Mouse (Mus musculus) hindbrain, embryonic 13.5 days (tissue): ENCODE data around the gene Sertm1. TPM values are rescaled to one million over a fixed set of nuclear protein-coding genes. Genes with fewer than 3 reads are reported as not detected.

Experiments used
- ATAC-seq: fragments of 200-750 bp; cut with Nextera tagmentation; 2 replicates; pipeline ENCODE4 v1.8.0; 2017; ENCODE audit warnings: moderate TSS enrichment; ENCODE audit not compliant: low FRiP score
- H3K27ac ChIP-seq: fragments of 300-500 bp; sonication (generic); 2 replicates; pipeline ENCODE4 v1.5.1; 2015; ENCODE audit warnings: inconsistent platforms, mild to moderate bottlenecking, moderate library complexity
- H3K27me3 ChIP-seq: fragments of 300-500 bp; sonication (generic); 2 replicates; pipeline ENCODE4 v1.6.1; 2015; ENCODE audit warnings: mild to moderate bottlenecking, inconsistent platforms
- H3K36me3 ChIP-seq: fragments of 300-500 bp; sonication (generic); 2 replicates; pipeline ENCODE4 v1.6.1; 2015; ENCODE audit warnings: mild to moderate bottlenecking, inconsistent platforms
- H3K4me1 ChIP-seq: fragments of 300-500 bp; sonication (generic); replicated peaks from 2 replicates; pipeline ENCODE4 v1.6.1; 2015; ENCODE audit warnings: inconsistent platforms
- H3K4me2 ChIP-seq: fragments of 300-500 bp; sonication (generic); 2 replicates; pipeline ENCODE4 v1.6.1; 2015; ENCODE audit warnings: inconsistent platforms, mild to moderate bottlenecking, moderate library complexity
- H3K4me3 ChIP-seq: fragments of 300-500 bp; sonication (generic); 2 replicates; pipeline ENCODE4 v1.5.1; 2015; ENCODE audit warnings: mild to moderate bottlenecking, inconsistent platforms
- H3K9ac ChIP-seq: fragments of 300-500 bp; sonication (generic); 2 replicates; pipeline ENCODE4 v1.6.1; 2015; ENCODE audit warnings: mild to moderate bottlenecking, inconsistent platforms
- H3K9me3 ChIP-seq: fragments of 300-500 bp; sonication (generic); 2 replicates; pipeline ENCODE4 v1.6.1; 2016; ENCODE audit warnings: inconsistent platforms
- WGBS: fragments of 180-500 bp; shearing (Covaris S2); methylation state at CpG from one replicate; pipeline ENCODE4 v1.1.7; 2015; 5-methylcytosine and 5-hydroxymethylcytosine counted together
- polyA plus RNA-seq: library from polyadenylated mRNA; unstranded; fragments of >200 nt; fragmentation: Nextera tagmentation; extraction: Ambion mirVana; gene quantifications from 2 replicates; pipeline ENCODE4 v1.2.1, GENCODE M21; 2015

The Sertm1 gene
- polyA plus RNA-seq, result 0.80 and 1.4 TPM in 2 replicates

DNA sequence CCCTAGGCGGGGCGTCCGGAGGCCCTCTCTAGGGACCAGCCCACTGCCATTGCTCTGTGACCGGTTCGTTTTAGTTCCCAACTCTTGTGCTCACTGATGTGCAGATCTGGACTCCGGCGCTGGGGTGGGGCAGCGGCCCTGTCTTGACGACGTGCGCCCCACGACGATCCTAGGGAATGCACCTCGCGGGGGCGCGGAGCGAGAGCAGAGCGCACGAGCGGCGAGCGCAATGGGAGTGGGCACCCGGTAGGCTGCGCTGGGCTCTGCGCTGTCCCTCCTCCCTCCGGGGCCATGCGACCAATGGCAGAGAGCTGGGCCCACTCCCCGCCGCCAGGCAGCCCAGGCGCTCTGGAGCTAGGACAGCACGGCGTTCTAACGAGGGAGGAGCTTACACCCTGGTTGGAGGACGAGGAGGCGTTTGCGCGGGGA, at the start of gene Sertm1:
TSS of gene Sertm1 (minus strand) at position 245 of the 429 bp plus-strand sequence.
- Histone ChIP-seq H3K27me3 (peaks cover 42% of the 10 kb centered on the region), H3K4me2 (peak within 1 kb of the TSS; percentile 93), H3K9me3 (no peaks in the 10 kb centered on the region), H3K27ac (peak within 1 kb of the TSS; percentile 8; the same call in 1 of the 2 replicates), H3K36me3 (no peaks in the 10 kb centered on the region), H3K9ac (peak within 1 kb of the TSS; percentile 76), H3K4me3 (peak within 1 kb of the TSS; percentile 58), H3K4me1 (peaks cover 20% of the 10 kb centered on the region)
- under 1% methylated on average over 38 of the region's 38 CpGs for WGBS
- ATAC-seq, result peak; percentile 98

DNA sequence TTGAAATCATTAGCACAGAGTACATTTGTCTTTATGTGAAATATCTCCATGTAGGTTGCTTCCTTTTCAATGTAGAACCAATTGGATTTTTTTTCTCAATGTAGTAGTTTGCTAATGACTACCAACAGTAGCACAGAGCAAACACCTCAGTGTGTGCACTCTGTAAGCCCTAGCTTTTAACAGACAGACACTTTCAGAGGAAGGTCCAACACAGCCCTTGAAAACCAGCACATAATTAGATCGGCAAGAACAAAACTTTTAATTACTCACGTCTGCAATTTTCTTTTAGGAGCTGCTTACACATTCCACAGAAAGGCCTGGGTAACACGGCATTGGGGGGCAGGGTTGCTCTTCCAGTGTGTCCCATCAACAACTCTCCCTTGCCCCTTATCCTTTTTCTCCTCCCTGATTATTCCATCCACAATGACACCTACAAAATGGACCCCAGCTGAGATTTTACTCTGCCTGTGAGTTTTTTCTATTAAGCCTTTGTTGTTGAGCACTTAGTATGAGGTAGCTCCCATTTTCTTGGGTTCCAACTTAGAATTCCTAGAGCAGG, 49.3 kb upstream of the Sertm1 start:
- WGBS, result 26% methylated on average over 3 of the region's 3 CpGs
- Histone ChIP-seq H3K9me3 (no peaks in the 10 kb centered on the region), H3K27me3 (no peaks in the 10 kb centered on the region), H3K4me3 (no peak overlapping the region), H3K4me2 (no peak overlapping the region), H3K36me3 (no peaks in the 10 kb centered on the region), H3K27ac (peak overlapping the region; percentile 66; the same call in 1 of the 2 replicates), H3K9ac (no peak overlapping the region), H3K4me1 (peaks cover 16% of the 10 kb centered on the region)
- ATAC-seq, result no peak

DNA sequence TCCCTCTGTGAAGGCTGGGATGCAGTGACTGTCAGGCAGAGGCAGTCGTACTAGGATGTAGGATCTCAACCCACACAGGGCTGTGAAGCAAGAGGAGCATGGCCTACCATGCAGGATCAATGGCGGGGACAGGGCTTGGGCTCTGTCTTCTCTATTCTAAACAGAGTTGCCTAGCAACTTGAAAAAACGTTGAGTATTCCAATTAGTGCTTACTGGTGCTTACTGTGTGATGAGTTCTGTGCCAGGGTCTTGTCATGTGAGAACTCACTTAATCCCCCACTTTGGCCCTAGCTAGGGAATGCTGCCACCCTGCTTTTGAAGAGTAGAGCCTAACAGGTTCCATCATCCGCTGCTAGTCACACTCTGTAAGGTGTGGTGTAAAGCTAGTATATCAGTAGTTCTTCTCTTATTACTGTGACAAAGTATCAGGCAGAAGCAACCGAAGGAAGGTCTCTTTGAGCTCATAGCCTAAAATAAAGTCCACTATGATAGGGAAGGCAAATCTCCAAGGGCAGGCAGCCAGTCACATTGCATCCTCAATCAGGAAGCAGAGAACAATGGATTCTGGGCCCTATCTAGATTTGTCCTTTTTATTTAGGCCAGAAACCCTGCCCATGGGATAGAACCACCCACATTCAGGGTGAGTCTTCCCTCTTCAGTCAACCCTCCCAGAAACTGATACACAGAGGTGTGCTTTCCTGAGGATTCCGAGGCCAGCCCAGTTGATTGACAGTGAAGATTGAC, 27.6 kb upstream of the Sertm1 start:
- Histone ChIP-seq H3K9ac (no peak overlapping the region), H3K9me3 (no peaks in the 10 kb centered on the region), H3K36me3 (no peaks in the 10 kb centered on the region), H3K4me3 (no peak overlapping the region), H3K27ac (no peak overlapping the region), H3K4me2 (no peak overlapping the region), H3K27me3 (no peaks in the 10 kb centered on the region), H3K4me1 (no peaks in the 10 kb centered on the region)
- ATAC-seq, result no peak
- WGBS, result 64% methylated on average over 6 of the region's 6 CpGs

DNA sequence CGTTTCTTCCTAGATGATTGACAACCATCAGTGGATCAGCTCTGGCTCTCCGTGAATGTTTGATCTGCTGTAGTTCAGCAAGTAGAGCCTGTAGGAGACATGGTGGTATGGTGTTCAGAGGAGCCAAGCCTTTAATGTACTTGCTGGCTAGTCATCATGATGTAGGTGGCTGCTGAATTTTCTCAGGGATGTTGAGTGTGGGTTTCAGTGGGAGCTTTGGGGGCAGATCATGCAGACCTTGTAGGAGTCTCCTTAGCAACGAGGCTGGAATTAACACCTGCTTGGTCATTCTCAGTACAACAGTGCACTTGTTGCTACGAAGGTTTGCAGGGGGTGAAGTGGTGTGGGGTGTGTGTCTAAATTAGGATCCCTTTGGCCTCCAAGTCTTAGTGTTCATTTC, 18.8 kb upstream of the Sertm1 start:
- Histone ChIP-seq H3K9ac (no peak overlapping the region), H3K4me3 (no peak overlapping the region), H3K36me3 (no peaks in the 10 kb centered on the region), H3K4me2 (no peak overlapping the region), H3K27ac (no peak overlapping the region), H3K27me3 (no peaks in the 10 kb centered on the region), H3K4me1 (no peaks in the 10 kb centered on the region), H3K9me3 (no peaks in the 10 kb centered on the region)
- no peak for ATAC-seq
- WGBS, result 81% methylated on average over 4 of the region's 4 CpGs

DNA sequence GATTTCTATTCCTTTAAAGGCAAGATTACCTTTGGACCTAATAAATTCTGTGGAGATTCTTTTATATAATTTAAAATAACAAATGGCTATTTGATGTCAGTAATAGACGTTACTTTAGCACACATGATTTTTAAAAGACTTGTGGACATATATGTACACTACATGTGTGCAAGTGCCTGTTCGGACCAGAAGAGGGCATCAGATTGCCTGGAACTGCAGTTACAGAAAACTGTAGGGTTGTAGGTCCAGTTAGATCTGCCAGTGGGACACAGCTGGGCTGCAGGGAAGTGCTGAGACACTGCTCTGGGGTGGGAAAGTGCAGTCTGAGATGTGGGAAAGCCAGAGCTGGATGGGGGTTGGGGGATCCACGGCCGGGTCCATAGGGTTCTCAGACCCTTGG, 16.9 kb upstream of the Sertm1 start:
- H3K27me3 ChIP-seq, result no peaks in the 10 kb centered on the region
- H3K36me3 ChIP-seq, result no peaks in the 10 kb centered on the region

DNA sequence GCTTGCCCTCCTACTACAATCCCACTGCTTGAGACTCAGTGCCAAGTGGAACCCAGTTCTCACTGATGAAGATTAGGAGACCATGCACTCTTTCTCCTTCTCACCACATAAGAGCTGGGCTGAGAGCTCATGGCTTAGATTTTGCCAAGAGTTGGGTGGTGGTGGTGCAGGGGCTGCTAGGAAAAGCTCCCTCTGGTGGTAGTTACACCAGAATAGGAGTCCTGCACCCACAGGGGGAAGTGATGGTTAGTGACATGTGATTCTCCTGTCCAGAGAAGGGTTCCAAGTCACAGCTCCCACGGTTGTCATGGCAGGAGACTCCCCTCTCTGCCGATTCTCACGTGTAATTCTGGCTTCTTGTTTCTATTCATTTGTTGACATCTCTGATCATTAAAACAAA, 4.7 kb upstream of the Sertm1 start:
- WGBS, result 79% methylated on average over 3 of the region's 3 CpGs
- no peaks in the 10 kb centered on the region for H3K36me3 ChIP-seq

More for the DNA sequence above, 16.9 kb upstream of the Sertm1 start:
- Histone ChIP-seq H3K4me2 (no peak overlapping the region), H3K4me3 (no peak overlapping the region), H3K9me3 (no peaks in the 10 kb centered on the region), H3K27ac (no peak overlapping the region), H3K9ac (no peak overlapping the region), H3K4me1 (no peaks in the 10 kb centered on the region)
- ATAC-seq, result no peak
- WGBS, result 94% methylated on average over 4 of the region's 4 CpGs

DNA sequence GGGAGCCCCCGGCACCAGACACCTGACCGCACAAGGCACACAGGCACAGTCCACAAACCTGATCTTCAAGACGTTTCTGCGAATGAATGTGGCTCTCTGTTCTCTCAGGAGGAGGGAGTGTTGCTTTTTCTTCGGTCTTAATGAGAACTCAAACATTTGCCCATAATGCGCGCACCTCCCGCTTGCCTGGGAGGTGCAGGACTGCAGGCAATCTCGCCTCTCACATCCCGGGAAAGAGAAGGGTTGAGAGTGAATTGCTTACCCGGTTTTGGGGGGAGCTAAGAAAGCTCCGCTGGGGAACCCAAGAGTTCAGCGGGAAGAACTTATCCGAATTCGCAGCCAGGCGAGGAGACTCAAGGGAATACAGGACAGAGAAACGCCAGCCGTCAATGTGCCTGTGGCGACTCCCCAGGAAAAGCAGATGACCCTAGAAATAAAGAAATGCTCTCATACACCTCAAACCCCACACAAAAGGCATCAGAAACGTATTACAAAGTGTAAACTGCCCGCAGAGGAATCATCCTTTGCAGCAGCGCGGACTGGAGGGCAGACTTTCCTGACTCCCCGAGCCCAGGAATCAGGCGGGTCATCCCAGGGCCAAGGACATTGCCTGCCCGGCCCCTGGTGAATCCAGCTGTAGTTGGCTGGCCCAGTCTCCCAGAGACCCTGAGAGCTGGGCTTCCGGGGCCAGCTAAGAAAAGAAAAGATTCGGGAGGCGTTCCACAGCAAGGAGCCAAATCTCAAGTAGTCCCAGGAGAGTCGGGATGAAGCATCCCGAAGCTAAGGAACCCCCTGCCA, 643 bp downstream of the Sertm1 start:
- peak overlapping the region; percentile 8; the same call in 1 of the 2 replicates for H3K27ac ChIP-seq
- WGBS, result 3% methylated on average over 31 of the region's 31 CpGs

More for the DNA sequence above, 4.7 kb upstream of the Sertm1 start:
- no peak overlapping the region for H3K4me3 ChIP-seq
- H3K27ac ChIP-seq, result no peak overlapping the region
- peaks cover 9% of the 10 kb centered on the region for H3K4me1 ChIP-seq
- no peak overlapping the region for H3K4me2 ChIP-seq
- no peak overlapping the region for H3K9ac ChIP-seq
- peaks cover 19% of the 10 kb centered on the region; the same call in 1 of the 2 replicates for H3K27me3 ChIP-seq
- ATAC-seq, result no peak
- H3K9me3 ChIP-seq, result no peaks in the 10 kb centered on the region

DNA sequence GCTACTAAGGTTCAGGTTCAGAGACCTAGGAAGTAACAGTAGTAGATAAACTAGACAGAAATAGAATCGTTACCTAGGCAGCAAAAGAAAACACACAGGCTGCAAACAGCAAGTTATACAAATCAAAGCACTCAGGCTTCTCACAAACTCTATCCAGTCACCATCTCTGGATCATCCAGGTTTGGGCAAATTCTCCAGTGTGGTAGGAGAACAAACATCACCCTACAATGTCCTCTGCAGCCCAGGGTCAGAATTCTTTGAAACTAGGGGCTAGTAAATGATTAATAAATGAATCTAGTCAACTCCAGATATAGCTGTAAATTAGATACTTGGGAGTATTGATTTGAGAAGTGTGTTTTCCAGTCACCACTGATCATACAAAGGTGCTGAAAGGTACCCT, 6.8 kb downstream of the Sertm1 start:
- no peak for ATAC-seq
- Histone ChIP-seq H3K27me3 (peaks cover 7% of the 10 kb centered on the region), H3K27ac (no peak overlapping the region), H3K9ac (no peak overlapping the region), H3K4me2 (no peak overlapping the region), H3K9me3 (no peaks in the 10 kb centered on the region), H3K4me3 (no peak overlapping the region), H3K4me1 (no peaks in the 10 kb centered on the region), H3K36me3 (no peaks in the 10 kb centered on the region)
- WGBS, result 91% methylated on average over 1 of the region's 1 CpGs

More for the DNA sequence above, 643 bp downstream of the Sertm1 start:
- no peaks in the 10 kb centered on the region for H3K9me3 ChIP-seq
- peaks cover 20% of the 10 kb centered on the region for H3K4me1 ChIP-seq
- H3K36me3 ChIP-seq, result no peaks in the 10 kb centered on the region
- peak overlapping the region; percentile 93 for H3K4me2 ChIP-seq
- H3K4me3 ChIP-seq, result peak overlapping the region; percentile 58
- peaks cover 42% of the 10 kb centered on the region for H3K27me3 ChIP-seq
- ATAC-seq, result peak; percentile 34; the same call in 1 of the 2 replicates
- H3K9ac ChIP-seq, result peak overlapping the region; percentile 76

DNA sequence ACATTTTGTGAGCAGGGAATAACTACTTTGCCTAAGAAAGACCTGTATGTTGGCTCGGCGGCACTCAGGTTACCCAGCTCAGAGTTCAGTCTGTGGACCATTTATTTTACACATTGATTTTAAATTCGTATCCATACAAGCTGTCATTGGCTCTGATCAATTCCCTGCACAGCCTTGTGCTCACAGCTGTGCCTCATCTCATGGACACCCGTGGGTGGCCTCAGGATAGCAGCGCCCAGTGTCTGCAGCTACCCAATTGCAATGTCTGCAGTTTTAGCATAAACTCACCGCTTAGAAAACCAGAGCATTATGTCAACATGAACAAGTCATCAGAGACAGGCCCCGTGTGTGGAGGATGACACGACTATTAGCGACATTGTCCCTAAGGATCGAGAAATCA, 17.7 kb downstream of the Sertm1 start:
- Histone ChIP-seq H3K27me3 (no peaks in the 10 kb centered on the region), H3K9ac (no peak overlapping the region), H3K9me3 (no peaks in the 10 kb centered on the region), H3K27ac (no peak overlapping the region), H3K4me1 (no peaks in the 10 kb centered on the region), H3K4me3 (no peak overlapping the region), H3K4me2 (no peak overlapping the region), H3K36me3 (no peaks in the 10 kb centered on the region)
- WGBS, result 80% methylated on average over 10 of the region's 10 CpGs
- no peak for ATAC-seq

DNA sequence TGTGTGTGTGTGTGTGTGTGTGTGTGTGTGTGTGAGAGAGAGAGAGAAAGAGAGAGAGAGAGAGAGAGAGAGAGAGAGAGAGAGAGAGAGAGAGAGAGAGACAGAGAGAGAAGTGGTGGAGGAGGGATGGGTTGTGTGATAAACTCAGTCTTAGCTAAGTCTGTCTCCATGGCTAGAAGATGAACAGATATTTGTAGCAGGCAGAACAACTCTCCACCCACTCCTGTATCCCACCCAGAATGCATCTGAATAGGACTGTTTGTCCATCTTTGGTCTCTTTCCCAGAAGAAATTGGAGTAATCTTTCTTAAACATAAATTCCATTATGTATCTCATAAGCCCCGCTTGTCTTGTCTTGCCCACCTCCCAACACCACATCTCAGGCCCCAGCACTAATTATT, 20.8 kb downstream of the Sertm1 start:
- WGBS, result 83% methylated on average over 1 of the region's 1 CpGs
- no peak for ATAC-seq

DNA sequence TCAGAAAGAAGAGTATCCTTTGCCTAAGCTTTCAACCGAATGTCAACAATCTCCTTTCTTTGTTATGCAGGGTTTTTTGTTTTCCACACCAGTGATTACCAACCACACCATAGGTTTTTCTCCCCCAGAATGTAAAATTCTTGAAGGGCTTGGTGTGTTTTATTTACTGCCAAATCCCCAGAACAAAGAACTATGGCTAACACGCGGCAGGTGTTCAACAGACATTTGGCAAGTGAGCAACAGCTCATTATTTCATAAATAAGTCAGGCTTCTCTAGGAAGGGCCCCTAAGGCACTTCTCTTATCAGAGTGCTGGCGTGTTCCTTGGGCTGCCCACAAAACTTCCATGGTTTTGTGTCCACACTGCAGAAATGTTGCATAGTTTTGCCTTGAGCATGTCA, 23.5 kb downstream of the Sertm1 start:
- ATAC-seq, result no peak
- Histone ChIP-seq H3K4me1 (no peaks in the 10 kb centered on the region), H3K9me3 (no peaks in the 10 kb centered on the region), H3K4me2 (no peak overlapping the region), H3K9ac (no peak overlapping the region), H3K36me3 (no peaks in the 10 kb centered on the region), H3K27ac (no peak overlapping the region), H3K27me3 (no peaks in the 10 kb centered on the region), H3K4me3 (no peak overlapping the region)
- WGBS, result 45% methylated on average over 4 of the region's 4 CpGs

More for the DNA sequence above, 20.8 kb downstream of the Sertm1 start:
- Histone ChIP-seq H3K4me1 (no peaks in the 10 kb centered on the region), H3K27me3 (no peaks in the 10 kb centered on the region), H3K36me3 (no peaks in the 10 kb centered on the region), H3K4me3 (no peak overlapping the region), H3K9me3 (no peaks in the 10 kb centered on the region), H3K4me2 (no peak overlapping the region), H3K9ac (no peak overlapping the region), H3K27ac (no peak overlapping the region)

DNA sequence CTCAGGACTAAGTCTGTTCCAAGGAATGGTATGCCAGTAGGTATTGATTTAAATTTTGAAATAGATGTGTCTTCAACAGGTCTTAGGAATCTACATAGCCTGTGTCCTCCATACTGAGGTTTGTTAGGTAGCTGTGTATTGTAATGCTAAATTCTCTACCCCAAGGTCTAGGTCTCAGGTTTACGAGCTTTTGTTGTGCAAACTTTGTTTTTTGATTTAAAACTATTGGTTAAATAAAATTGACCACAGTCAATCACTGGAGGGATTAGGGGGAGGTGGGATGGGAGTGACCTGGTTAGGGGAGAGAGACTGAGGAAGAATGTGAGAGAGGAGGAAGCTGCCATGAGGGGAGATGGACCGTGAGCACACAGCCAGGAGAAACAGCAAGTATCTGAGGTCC, 29.2 kb downstream of the Sertm1 start:
- no peak overlapping the region for H3K4me3 ChIP-seq
- WGBS, result 89% methylated on average over 2 of the region's 2 CpGs
- no peaks in the 10 kb centered on the region for H3K27me3 ChIP-seq
- no peak overlapping the region for H3K9ac ChIP-seq
- H3K4me2 ChIP-seq, result no peak overlapping the region
- no peaks in the 10 kb centered on the region for H3K4me1 ChIP-seq
- H3K9me3 ChIP-seq, result no peaks in the 10 kb centered on the region
- H3K36me3 ChIP-seq, result no peaks in the 10 kb centered on the region
- H3K27ac ChIP-seq, result no peak overlapping the region
- no peak for ATAC-seq
